20 mouse cellular contexts compared by ENCODE assay signal in the genomic region with DNA sequence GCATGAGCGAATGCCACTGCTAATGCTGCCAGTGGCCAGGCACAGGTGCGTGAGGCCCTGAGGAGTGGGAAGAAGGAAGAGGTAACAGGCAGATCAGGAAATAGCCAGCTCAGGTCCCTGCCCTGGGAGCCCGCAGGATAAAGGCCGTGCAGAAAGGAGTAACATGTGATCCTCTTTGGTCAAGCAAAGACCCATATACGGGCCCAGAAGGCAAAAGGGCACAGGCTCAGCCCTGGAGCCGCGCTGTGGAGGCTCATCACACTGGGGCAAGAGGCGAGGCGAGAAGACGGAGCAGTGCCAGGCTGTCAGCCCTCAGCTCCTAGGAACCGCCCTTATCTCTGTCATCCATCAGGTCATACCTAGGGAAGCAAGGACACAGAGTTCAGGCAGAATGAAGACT.
"Had no signal": no experiment of that assay in that cellular context is flagged by ENCODE, and none has a peak within 500 bp of the region (broad histone marks: within the 10 kb centered on the region; RNA-seq: fewer than 3 reads in every experiment).

No protein-coding gene starts in this region.

- H3K36me3 ChIP-seq: hindbrain, embryonic 15.5 days had no signal

- H3K4me3 ChIP-seq: gastrocnemius, adult 2 months; heart, embryonic 13.5 days; heart, embryonic 15.5 days; hindbrain, embryonic 13.5 days; hindbrain, embryonic 15.5 days; left cerebral cortex, adult 2 months; limb, embryonic 13.5 days; limb, embryonic 15.5 days; liver, embryonic 12.5 days had no signal

- DNase-seq: gastrocnemius, adult 2 months; gastrocnemius, postnatal 10 days; gastrocnemius, postnatal 25 days; heart, adult 18-20 months; heart, postnatal 14 days; heart, postnatal 36 days; kidney, adult 11 months; kidney, adult 2 months; kidney, postnatal 14 days; kidney, postnatal 36 days had no signal

- H3K4me1 ChIP-seq: hindbrain, embryonic 13.5 days; hindbrain, embryonic 15.5 days; limb, embryonic 13.5 days; limb, embryonic 15.5 days had no signal

- H3K27me3 ChIP-seq: heart, embryonic 13.5 days; heart, embryonic 15.5 days; hindbrain, embryonic 15.5 days; limb, embryonic 15.5 days; liver, embryonic 12.5 days had no signal

- H3K27ac ChIP-seq: gastrocnemius, adult 2 months; heart, embryonic 13.5 days; heart, embryonic 15.5 days; hindbrain, embryonic 13.5 days; hindbrain, embryonic 15.5 days; hindbrain, postnatal 0 days; left cerebral cortex, adult 2 months; limb, embryonic 13.5 days; limb, embryonic 15.5 days; liver, embryonic 12.5 days; liver, embryonic 14.5 days had no signal

- ATAC-seq: hindbrain, postnatal 0 days; liver, embryonic 12.5 days had no signal

- H3K9me3 ChIP-seq: heart, embryonic 13.5 days; heart, embryonic 15.5 days; hindbrain, embryonic 13.5 days; hindbrain, embryonic 15.5 days; limb, embryonic 15.5 days; liver, embryonic 12.5 days had no signal
